Mouse (Mus musculus) erythroid progenitor cell, adult 5-6 weeks (primary cell): ENCODE results near the gene Cdk6. TPM values are rescaled to one million over a fixed set of nuclear protein-coding genes. Genes with fewer than 3 reads are reported as not detected.
"Not testable (repeated sequence)": the region's sequence is repeated elsewhere in the genome, so short reads cannot be mapped to it uniquely, and the experiment has no call there.

ENCODE experiments used
- ATAC-seq: replicated peaks from 2 replicates; pipeline ENCODE4 v1.8.0; 2016; ENCODE audit warnings: moderate number of reproducible peaks, mild to moderate bottlenecking, moderate TSS enrichment, inconsistent platforms; ENCODE audit not compliant: poor library complexity, low FRiP score, severe bottlenecking
- total RNA-seq, 2 experiments: library from RNA; stranded (forward) in 1 of 2; stranded (reverse) in 1 of 2; fragments of 150-400 nt in 1 of 2; fragments of 186-747, 209-891 nt in 1 of 2; gene quantifications; 2 replicates each; pipeline versions ENCODE4 v1.2.3 to v1.2.4; 2015 to 2017; ENCODE audit warnings: low replicate concordance in 2 of 2

Gene Cdk6
- 22.3 and 26.8 TPM in 2 replicates for total RNA-seq (2015; ENCODE audit: low replicate concordance)
- total RNA-seq (2017; ENCODE audit: low replicate concordance) = 8.2 and 10.4 TPM in 2 replicates

DNA sequence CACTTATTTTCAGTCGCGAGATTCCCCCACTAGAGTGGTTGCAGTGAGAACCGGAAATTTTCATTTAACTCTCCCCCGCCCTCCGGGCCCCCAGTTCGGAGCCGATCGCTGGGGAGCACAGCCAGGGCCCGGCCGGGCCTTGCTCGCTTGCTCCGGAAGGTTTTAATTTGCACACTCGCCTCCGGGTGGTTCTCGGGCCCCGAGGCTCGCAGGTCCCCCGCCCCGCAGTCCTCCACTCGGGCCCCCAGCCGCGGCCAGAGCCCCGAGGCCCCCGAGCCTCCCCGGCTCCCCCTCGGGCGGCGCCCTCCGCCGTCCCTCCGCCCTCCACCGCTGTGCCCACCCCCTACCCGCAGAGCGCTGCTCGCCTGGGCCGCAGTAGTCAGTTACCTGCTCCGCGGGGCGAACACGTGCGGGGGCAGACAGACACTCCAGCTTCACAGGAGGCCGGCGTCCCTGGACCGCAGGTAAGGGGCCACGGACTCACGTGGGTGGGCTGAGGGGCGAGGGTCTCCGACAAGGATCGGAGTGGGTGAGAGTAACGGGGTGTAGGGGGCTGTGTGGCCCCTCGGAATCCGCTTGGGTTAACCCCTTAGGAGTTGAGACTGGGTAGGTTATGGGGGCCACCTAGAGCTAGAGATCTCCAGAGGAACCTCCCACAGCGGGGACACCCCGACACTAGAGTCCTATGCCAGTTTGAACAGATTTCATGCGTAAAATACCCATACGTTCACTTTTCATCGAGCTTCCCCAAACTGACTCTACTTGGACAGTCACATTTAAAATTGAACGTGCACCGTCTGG, at the start of gene Cdk6:
Gene Cdk6 (plus strand): TSS at position 375 of the 801 bp plus-strand sequence.
- no peak for ATAC-seq

DNA sequence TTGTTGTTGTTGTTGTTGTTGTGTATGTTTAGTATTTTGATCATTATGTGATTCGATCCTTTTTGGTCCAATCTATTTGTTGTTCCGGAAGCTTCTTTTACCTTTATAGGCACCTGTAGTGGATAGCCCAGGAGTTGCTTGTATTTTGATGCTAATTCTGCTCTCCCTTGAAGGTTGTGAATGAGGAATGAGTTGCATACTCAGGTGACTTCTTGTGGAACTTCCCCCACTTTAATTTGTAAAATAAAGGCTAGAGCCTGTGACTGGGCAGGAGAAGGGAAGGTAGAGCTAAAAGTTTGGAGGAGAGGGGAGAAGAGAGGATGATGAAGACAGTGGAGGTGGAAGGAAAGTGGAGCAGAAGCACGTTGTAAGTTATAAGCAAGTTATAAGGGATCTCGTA, 47.6 kb upstream of the Cdk6 start:
- no peak for ATAC-seq

DNA sequence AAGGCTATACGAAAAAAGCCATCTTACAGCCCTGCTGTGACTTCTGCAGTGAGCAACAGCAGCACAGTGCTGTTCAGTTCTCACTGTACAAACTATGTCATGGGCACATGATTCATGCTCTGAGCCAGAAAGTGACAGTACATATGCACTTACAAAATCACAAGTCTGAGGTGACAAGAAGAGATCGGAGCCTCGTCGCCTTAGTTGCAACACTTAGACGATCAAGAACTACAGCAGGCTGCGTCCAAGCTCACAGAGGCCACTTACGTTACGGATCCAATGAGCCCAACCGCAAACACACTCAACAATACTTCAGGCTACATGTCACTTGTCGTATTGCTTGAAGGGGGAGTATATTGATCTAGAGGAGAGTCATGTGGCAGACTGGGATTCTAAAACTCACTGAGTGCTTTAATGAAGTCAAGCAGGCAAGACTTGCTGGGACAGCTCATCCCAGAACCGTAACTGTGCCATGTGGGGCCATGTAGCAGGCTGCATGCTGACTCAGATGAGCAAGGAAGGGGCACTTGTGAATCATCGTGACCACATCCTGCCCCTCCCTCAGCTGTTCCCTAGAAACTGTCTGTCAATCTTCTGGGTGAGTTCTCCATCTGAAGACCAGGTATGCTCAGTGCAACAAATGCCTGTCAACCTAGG, 40.4 kb upstream of the Cdk6 start:
- no peak for ATAC-seq

DNA sequence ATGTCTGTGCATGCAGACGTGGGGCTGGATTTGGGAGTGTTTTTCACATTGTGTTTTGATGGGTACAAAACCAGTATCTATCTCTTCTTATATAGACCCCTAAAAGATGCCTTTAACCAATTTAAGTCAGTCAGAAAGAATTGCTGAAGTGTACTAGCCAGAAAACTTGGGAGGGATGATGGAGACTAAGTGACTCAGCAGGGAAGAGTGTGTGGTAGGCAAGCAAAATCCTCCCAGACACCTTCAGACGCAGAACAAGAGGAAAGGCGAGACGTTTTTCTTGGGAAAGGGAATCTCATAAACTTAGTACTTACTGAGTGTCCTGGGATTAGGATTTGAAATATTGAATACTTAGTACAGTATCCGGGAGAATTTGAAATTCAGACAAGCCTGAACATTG, 39.8 kb upstream of the Cdk6 start:
- no peak for ATAC-seq

DNA sequence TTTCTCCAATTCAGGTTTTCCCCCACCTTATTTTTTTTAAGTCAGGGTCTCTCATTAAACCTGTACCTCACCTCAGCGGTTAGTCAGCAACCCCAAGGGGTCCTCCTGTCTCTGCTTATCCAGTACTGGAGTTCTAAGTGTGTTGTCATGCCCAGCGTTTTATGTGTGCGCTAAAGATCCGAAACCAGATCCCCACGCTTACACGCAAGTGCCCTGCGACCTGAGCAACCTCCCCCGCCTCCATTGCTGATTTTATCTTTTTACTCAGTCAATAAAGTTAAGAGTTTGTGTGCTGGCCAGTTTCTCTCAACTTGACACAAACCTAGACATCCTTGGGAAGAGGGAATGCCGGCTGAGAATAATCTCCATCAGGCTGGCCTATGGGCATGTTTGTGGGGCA, 37.4 kb upstream of the Cdk6 start:
- ATAC-seq = no peak

DNA sequence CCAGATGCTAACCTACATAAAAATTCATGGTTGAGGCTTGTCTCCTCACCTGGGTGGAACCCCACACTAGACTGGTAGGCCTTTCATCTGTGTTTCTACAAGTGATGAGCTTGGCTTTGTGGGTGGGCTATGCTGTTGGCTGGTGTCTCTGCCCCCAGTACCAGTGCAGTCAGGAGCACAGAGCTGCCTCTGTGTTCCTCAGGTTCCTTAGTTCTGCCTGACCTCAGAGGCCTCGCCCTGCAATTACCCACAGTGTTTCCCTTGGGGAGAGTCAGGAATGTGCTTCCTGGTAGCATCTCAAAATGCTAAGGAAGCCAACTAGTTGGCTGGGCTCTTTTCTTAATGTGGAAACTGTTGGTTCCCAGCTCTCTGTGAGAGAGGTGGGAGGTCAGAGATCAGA, 35.1 kb upstream of the Cdk6 start:
- no peak for ATAC-seq

DNA sequence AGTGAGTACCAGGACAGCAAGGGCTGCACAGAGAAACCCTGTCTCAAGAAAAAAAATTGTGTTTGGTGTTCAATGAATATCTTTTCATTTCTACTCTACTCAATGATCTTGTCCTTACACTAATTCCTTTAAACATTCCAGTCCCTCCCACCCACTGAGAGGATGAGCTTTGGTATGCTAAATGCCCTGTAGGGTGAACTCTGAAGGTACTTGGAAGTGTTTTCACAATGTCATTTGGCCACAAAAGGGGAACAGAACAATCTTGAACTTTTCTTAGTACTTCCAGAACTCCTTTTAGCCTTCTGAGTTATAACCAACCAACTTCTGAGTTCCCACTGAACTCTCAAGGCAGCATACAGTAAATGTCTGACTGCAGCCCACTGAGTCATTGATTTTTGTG, 32.2 kb upstream of the Cdk6 start:
- ATAC-seq = no peak

DNA sequence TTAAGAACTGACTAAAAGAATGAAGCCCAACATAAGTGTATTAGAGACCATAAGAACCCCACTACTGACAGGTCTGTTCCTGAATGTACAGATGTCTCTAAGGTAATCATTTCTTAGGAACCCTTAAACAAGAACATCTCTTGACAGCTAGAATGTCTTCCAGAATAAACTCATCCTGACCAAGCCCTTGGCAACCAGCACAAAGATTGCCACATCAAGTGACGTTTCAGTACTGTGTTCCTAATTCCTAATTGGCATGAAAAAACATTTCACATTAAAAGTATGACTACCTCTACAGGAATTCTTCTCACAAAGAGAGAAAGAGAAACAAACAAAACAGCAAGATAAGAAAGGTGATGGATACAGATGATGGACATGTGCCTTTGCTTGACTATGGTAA, 31.7 kb upstream of the Cdk6 start:
- ATAC-seq = no peak

DNA sequence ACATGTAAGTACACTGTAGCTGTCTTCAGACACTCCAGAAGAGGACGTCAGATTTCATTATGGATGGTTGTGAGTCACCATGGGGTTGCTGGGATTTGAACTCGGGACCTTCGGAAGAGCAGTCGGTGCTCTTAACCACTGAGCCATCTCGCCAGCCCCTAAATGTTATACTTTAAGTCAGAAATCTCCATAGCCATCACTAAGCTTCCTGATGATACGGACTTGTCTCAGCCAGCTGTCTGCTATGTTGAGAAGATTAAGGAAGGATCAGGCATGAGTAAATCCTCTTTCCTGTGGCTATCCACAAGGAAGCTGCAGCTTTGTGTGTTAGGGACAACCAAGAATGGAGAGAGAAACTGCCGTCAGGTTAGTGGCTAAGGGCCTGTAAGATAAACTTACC, 30.1 kb upstream of the Cdk6 start:
- ATAC-seq = not testable (repeated sequence)

DNA sequence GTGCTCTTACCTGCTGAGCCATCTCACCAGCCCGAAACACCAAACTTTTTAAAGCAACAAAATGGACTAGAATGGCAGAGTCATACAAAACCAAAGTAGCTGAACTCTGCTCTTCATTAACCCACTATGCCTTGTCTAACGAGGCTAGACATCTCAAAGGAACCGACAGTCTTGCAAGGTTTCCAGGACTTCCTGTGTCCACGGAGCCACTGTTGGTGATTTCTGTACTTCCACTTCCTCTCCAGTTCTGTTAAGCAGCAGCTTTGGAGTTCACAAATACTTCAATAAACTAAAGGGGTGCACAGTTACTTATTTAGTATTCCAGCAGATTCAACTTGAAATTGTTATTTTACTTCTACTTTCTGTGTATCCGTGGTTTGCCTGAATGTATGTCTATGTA, 23.6 kb upstream of the Cdk6 start:
- ATAC-seq = not testable (repeated sequence)

DNA sequence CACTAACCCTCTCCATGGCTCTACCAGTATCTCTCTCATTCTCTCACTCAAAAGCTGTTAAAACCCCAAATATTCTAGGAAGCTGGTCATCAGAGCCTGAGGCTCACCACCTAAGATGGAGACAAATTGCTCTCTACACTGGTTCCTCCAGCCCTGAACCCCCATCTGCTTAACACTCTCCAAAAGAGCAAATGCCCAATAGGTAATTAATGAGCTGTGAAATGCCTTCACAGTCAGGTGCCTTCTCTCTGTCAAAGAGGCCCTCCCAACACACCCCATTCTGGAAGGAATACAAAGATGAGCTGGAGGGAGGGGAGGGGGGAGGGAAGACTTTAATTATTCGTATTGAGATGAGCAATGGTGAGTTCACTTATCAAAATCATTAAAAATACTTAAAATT, 21.1 kb upstream of the Cdk6 start:
- no peak for ATAC-seq

DNA sequence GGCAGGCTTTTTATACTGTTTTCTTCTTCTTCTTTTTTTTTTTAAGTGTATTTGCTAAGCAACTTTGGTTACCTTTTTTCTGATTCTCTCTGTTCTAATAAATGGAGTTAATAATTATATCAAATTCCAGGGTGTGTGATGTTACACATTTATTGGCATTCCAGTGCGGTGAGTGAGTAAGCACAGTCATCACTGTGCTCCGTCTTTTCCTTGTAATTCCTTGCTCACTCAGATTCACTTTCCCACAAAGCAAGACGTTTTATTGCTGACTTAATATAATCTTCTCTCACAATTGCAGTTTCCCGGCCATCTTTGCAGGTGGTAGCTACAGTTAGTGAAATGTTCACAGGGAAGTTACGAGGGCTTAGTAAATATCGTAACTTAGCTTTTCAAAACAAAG, 19.2 kb upstream of the Cdk6 start:
- no peak for ATAC-seq

DNA sequence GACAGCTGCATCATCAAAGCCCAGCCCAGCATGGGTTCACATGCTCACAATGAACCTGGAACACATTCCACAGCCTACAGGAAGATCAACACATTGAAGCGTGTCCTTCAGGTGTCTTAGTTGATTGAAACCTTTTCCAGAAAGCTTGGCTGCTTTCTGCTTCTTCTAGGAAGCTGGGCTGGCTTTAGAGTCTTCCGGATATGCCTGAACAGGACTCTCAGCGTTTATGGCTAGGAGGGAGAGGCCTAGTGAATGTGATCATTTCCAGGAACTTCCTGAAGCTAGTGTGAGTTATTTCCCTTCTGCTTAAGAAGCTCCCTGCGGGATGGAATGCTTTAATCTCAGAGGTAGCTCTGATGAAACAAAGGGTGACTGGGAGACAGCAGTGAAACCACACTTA, 17.2 kb upstream of the Cdk6 start:
- no peak for ATAC-seq

DNA sequence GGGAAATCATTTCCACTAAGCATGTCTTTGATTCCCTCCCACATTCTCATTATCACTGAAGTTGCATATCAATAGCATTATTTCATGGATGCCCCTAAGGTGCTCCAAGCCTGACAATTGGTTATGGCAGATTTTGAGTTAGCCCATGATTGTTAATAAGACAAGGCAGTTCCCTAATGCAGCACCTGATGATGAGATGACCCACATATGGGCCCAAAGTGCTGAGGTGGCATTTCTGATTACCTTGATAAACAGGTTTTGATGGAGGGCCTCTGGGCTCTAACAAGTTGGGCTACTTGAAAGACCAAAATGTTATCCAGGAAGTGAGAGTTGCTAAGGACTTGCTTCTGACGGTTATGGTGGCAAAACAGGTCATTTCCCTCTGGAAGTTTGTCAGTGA, 11.9 kb upstream of the Cdk6 start:
- no peak for ATAC-seq

DNA sequence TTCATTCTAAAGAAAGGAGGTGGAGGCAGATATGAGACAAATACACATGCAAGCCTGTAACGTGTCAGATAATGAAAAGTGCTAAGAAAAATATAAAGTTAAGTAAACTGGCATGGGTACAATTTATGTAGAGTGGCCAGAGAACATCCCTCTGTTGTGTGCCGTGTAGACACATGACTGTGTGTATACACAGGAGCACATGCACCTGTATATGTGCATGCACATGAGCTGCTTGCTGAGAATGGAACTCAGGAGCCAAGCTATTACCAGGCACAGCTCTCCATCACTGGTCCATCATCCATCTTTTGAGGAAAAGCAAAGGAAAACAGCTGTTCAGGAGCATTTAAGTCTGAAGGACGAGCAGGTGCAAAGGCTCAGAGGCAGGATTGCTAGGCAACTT, 10.4 kb upstream of the Cdk6 start:
- ATAC-seq = no peak

DNA sequence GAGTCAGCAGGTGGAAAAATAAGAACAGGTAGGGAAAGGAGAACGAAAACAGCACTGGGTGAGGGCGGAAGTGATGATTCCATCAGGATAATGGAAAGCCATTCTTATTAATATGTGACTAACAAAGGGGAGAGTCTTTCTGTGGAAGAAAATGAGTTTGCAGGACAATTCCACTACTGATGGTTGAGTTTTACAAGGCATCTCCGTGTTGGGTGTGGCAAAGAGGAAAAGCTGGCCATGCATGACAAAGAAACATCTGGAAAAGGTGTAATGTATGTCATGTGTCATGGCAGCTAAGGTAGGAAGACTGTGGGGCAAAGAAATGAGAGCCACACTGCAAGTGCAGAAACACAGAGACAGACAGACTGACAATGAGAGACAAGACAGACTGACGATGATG, 8.3 kb upstream of the Cdk6 start:
- ATAC-seq = not testable (repeated sequence)

DNA sequence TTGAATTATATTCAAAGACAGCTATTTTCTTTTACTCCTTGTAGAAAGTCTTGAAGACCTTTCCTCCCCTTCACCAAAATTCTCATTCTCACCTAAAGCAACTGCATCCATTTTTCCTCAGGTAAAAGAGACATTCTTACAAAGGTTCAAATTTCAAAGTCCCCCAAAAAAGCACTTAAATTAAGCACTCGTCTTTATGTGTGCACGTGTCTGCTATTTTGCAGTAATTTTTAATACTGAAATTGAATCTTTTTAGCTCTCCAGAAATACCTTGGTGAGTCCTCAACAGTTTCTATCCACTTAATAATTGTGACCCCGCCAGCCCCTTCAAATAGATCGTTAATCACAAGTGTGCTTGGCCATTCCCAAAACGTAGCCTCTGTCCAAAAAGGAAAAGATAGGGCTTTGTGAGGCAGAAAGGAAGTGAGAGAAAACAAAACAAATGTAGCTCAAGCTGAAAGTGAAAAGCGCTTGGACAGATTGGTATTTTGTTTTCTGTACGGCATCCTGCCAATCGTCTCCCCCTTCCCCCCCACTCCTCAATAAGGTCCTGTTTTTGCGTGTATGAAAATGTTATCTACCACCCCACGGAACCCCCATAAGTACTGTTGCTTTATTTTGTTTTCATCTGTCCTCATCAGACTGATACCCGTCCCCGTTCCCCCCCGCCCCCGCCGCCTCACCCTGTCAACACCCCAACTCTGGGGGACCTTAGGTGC, 786 bp upstream of the Cdk6 start:
- not testable (repeated sequence) for ATAC-seq

DNA sequence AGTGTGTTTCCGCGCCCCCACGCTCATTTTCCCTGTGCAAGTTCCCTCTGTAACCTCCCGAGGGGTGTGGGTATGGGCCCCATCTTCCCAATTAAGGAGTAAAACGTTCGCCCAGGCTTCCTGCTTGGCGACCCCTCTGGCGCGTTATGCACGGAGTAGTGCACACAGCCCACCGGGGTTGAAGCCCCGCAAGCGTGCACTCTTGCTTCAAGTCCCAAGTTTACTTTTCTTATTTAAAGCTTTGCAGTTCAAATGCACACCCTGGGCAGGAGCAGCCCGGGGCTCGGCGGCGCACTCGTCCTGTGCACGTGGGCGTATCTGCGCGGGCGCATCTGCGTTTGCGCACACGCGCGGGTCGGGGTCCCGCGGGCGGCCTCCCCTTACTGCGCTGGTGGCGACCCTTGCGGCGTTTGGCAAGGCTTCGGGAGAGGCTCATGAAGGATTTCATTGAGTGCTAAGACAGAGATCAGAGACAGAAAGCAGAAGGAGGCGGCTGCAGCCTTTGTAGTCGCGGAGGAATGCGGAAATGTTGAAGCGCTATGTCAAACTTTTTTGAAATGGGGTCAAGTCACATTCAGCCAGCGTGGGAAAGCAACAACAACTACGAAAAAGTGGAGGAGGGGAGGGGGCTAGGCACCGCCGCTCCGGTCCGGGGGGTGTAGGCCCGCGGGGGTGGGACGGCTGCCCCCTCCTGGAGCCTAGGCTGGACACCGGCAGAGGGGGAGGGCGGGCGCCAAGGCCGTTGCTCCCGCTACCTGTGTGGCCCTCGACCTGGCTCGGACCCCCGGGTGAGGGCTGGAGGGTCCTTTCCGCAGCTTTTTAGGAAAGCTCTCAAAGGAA, 866 bp downstream of the Cdk6 start:
- ATAC-seq = no peak

DNA sequence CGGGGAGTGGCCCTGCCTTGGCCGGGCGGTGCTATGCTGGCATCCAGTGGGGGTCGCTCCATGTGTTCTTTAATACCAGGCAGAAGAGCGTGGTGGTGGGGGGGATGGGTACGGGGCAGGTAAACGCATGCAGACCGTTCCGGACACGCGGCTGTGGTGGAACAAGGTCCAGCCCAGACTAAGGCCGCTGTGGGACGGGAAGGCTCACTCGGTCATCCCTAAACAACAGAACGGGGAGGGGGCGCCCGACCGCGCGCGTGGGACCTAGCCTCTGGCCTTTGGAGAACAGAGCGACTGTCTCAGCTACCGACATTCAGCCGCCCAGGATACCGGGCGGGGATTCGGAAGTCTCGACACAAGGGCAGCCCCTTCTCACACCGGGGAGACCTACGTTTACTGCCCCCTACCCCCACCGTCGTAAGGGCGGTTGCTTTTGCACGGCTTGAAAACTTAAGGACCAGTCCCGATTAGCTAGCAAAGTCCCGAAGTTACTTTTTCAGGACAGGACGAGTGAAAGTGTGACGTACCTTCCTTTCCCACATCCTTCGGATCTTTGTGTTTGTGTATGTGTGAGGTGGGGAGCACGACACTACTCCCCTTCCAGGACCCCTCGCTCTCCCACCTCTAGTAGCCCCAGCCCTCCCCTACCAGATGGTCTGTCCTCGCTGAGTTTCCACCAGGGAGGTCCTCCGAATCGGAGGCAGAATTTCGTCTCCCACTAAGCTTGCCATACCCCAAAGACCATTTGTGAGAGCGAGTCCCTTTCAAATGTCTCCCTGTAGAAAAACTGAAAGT, 1.7 kb downstream of the Cdk6 start:
- ATAC-seq = no peak
